Mouse (Mus musculus) mesoderm, embryonic 11.5 days (tissue): ENCODE measurements around the gene Ust.

Source experiments
- DNase-seq: peaks from one replicate; pipeline ENCODE4 v3.0.0-alpha.2; 2012; ENCODE audit warnings: low read depth, low spot score

The Ust gene

DNA sequence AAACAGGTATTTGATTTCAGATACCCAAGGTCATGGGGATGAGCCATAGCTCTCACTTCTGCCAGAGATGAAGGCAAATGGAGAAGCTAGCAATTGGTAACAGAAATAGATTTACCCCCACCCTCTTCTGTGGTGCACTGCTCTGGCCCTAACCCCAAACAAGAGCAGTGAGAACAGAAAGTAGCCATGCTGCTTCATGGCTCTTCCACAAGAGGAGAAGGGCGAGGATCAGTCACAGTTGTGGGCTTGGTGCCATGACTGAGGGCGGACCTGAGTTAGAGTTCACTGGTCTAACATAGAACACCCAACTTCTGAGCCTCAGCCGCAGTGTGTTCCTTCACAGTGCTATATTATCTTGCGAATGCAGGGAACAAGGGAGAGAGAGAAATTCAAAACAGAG lies 13.8 kb downstream of the Ust start:
- no peak for DNase-seq

DNA sequence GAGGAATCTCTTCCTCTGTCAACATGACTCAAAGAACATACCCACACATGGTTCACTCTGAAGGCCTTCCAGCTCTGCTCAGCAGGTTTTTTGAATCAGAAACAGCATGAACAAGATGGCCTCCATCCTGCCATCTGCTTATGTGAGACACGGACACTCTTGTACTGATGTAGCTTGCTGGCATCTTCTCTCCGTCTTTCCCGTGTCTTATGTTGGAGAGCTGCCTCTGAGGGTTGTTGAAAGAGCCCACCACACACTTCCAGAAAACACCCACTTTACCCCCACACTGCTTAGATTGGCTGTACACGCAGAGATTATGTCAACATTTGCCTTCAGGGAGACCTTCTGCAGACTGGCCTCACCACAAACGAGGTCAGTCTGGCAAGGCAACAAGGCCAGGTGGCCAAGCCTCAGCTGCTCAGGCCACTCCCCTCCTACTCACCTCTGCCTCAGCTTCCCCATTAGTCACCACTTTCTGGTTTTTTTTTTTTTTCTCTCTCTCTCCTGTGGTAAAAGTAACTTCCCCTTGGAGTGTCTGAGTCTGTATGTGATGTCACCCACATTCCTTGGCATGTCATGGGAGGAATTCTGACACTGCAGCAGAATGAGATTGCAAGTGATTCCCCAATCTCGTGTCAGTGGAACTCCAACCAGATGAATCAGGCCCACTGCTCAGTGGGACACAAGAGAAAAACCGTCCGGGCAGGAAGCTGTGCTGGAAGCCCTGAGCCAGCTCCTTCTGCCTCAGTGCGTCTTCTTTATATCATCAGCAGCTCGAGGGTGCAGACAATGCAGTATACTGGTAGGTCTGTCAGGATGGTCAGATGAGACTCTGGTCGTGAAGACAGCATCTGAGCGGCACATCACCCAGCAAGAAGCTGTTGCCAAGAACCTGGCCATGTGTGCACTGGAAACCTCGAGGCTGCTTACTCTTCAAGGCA lies 19.4 kb downstream of the Ust start:
- no peak for DNase-seq

DNA sequence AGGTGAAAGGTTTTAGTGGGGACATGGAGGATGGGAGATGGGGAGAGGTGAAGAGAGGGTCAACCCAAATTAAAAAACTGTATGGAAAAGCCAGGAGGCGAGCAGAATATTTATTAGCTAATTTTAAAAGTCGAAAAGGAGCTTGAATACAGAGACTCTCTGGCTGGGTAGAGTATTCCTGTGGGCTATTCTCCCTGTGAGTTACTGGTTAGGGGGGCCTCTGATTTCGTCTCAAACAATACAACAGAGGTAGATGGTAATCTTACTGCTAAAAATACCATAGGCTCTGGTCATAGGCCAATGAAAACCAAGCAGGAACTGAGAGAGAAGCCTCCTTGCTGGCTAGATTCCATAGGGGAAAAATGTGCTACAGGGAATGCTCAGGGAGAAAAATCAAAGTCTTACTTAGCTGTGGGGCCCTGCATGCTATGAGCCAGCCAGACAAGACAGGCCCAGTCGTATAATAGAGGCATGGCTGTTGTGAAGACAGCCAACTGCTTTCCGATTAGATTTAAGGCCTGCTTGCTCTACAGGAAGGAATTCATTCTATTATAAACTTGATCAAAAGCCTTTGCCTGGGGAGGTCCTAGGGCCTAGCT lies 23.0 kb downstream of the Ust start:
- no peak for DNase-seq

DNA sequence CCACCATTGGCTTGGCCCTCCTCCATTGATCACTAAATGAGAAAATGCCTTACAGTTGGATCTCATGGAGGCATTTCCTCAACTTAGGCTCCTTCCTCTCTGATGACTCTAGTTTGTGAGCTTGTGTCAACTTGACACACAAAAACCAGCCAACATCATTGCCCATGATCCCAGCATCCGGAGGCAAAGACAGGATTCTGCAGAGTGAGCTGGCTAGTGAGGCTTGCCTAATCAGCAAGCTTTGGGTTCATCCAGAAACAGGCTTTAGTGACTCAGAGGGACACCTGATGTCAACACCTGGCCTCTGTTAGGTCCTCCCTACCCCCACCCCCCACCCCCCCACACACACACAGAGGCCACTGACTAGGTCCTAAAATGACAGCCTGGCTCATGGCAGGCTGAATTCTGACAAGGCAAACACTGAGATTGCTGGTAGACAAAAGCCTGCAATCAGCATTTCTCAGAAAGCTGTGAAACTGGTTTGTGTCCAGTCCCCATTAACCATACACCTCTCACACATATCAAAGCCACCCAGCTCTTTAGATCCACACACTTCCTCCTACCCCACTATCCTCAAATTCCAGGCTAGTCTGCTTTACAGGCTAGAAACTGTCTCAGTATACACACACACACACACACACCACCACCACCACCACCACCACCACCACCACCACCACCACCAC lies 26.6 kb downstream of the Ust start:
- DNase-seq = no peak

DNA sequence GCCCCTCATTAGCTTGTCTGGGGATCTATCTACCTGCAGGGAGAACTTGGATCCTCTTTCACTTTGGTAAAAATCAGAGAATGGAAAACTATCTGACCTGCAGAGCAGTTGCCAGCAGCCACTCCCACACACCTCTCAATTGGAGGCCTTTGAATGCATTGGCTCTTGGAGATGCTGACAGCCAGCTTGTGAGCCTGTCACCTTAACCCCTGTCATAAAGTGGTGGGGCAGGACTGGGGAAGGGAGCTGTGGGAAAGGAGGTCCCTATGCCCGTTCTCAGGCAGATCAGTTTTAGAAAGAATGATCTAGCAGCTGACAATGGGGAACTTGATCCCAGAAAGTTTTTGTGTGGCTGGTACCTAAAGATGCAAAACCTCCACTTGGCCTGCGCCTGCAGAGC lies 31.2 kb downstream of the Ust start:
- no peak for DNase-seq

DNA sequence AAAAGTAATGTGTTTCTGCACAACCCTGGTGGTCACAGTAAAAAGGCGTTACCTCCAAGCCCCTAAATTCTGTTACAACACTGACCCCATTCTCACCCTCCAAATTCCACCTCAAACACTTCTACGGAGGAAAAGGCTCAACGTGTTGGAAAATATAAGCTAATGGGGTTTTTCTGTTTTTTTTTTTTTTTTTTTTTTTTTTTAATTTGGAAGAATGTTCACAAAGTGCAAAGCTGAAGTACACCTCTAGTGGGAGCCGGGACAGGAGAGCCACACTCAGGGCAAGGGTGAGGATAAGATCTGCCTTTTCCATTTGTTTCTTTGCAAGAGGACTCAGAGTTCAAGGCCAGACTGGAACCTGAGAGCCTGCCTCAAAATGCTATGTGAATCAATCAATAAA lies 34.1 kb downstream of the Ust start:
- no peak for DNase-seq

DNA sequence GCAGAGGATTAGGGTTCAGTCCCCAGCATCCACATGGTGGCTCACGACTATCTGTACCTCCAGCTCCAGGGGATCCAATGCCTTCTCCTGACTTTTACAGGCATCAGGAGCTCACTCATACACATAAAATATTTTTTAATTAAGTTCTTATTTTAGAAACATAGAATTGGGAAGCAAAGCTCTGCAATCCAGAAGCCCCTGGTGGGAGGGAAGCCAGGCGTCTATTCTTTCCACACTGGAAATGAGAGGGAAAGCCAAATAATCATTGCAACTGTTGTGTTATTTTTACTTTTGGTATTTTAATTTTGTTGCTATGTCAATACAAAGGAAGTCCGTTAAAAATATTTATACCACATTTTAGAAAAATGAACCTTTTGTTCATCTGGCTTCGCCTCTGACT lies 35.8 kb downstream of the Ust start:
- no peak for DNase-seq

DNA sequence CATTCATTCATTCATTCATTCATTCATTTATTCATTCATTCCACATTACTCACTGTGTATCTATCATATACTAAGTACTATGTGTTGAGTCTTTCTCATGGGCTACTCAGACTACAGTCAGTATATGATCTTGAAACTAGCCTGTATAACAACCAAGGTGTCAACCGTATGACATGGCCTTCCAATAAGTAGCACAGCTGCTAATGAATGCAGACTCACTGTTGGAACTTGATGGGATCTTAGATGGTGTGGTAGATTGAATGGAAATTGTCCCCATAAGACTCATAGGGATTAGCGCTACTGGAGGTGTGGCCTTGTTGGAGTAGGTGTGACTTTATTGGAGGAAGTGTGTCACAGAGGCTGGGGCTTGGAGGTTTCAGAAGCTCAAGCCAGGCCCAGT lies 38.8 kb downstream of the Ust start:
- DNase-seq = no peak

DNA sequence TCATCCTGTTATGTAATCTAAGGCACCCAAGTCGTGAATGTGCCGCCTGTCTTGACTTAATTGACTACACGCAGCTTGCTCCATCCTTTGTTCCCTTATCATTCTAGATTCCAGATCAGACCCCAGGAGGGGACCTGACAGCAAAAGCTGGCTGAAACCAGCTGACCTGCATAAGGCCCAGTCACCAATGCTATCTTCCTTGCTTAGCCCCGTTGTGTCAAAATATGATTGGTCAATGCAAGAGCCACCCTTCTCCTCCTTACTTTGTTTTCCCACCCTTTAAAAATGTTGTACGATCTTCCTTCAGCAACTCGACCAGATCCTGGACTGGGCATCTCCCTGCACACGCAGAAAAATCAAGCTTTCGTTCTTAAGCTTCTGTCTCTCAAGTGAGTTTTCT lies 40.7 kb downstream of the Ust start:
- no peak for DNase-seq

DNA sequence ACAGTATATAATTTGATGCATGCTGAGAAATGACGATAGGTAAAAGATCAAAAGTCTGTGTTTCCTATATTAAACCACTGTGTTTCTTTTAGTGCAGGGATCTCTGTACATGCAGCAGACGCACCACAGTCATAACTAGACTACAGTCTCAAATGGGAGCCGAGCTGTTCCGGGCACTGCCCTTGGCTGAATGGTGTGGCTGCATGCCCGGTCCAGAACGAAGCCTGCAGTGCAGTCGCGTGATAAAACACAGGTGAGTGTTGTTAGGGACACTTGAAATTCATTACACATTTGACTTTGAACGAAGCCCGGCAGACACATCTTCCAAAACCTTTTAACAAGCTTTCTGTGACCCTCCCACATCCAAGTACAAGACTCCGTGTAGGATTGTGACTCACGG lies 46.6 kb downstream of the Ust start:
- DNase-seq = no peak

DNA sequence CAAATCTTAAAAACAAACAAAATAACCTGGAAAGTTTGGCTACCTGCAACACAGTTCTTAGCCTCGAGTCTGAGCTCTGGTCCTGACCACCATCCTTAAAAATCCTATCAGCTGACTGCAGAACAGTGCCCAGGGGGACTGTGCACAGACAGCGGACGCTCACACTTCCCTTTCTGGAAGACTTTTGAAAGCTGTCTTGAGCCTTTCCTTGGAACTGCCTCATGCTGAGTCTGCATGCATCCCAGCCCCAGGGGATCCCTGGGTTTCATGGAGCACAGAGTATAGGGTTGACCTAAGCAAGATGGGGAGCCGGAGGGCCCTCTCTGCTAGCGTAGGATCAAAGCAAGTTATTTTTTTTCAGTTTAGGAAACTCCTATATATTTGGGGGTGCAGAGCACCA lies 47.6 kb downstream of the Ust start:
- DNase-seq = no peak

DNA sequence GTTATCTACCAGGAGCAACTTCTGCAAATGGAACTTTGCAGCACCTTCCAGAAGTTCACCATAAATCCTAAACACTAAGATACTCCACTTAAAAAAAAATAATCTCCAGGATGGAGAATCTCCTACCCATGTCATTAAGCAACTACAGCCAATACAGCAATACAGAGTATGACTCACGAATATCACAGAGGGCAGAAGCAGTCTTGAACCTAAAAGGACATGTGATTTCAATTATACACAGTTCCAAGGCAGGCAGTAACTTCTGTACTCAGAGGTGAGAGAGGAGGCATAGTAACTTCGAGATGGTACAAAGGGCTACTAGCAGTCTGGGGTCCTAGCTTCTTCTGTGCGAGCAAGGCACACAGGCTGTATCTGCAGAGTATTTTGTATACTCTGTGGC lies 49.1 kb downstream of the Ust start:
- DNase-seq = no peak

DNA sequence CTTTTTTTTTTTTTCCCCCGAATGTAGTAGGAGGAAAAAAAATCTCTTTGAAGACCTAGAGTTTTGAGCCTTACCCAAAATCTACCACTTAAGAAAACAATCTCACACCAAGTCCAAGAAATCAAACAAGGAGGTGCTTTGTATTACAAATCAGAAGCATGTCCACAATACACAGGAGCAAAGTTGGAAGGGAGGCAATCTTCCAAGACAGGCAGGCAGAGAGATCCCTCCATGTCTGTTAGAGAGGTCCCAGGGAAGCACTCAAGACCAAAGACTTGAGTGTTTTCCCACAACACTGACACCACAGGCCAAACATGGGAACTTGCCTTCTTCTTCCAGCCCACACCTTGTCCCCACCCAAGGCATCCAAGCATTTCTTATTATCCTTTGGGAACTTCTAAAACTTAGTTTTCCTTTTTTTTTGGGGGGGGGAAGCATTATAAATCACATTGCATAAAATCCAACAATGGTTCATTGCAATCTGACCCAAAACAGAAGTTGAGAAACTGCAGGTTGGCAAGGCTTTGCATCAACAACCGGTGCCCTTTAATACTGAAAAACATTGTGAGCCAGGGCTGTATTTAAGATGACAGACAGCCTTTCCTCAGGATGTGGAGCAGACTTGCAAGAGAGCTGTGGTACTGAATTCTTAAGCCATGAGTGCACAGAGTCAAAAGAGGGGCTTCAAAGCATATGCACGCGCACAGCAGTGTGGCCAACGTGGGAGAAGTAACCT lies 49.8 kb downstream of the Ust start:
- no peak for DNase-seq

DNA sequence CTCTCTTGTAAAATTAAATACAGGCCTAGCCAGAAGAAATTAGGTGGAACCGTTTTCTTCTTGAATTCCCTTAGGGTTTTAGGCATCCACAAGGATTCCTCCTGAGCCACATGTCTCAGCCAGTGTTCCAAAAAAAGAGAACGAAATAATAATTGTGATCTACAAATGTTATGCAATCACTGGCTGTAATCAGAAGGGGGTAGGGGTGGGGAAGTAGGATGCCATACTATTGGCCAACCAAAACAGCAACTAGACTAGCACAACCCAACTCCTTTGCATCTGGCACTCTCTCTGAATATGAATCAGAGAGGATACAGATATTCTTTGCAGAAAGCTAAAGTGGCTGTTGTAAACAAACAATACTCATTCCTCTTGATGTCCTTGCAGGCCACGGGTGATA lies 52.7 kb downstream of the Ust start:
- DNase-seq = no peak

DNA sequence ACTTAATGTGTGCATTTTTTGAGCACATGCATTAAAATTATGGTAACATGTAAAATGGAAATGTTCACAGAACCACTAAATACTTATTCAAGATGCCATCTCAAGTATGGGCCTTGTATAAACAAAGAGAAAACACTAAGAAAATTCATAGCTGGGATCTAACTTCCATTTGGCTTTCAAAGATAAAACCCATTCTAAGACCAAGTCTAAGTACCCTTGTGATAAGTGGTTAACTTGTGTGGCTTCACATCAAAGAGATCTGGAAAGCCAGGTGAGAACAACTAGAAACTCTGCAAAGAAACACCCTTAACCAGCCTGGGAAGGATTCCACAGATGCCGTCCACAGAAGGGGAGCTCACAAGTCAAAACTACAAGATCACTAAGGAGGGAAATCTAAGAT lies 53.4 kb downstream of the Ust start:
- no peak for DNase-seq

DNA sequence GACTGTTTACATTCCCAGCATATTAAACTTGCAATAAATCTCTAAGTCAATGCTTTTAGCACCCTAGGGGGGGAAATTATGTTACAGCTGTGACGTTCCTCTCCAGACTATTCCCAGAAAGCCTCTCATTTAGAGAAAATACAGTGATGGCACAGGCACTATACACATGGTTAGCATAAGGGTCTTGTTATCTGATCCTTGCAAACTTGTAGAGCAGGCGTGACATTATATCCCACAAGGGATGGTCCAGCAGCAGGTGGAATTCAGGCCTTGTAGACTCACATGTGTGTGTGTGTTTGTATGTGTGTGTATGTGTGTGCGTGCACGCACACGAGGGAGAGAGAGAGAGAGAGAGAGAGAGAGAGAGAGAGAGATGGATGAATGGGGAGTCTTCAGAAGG lies 57.3 kb downstream of the Ust start:
- DNase-seq = no peak

DNA sequence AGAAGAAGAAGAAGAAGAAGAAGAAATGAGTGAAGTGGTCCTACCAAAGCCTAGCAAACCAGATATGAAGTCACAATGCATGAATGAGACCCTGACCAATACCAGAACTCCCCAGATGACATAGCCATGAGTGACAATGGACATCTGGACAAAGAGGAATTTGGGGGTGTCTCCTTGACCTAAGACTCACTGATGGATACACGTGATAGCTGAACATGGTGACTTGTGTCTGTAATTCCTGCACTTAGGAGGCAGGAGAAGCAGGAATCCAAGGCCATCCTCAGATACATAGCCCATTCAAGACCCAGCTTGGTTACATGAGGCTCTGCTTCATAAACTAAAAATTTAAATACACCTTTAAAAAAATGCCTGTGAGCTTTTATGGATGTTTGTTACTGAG lies 63.9 kb downstream of the Ust start:
- DNase-seq = no peak

DNA sequence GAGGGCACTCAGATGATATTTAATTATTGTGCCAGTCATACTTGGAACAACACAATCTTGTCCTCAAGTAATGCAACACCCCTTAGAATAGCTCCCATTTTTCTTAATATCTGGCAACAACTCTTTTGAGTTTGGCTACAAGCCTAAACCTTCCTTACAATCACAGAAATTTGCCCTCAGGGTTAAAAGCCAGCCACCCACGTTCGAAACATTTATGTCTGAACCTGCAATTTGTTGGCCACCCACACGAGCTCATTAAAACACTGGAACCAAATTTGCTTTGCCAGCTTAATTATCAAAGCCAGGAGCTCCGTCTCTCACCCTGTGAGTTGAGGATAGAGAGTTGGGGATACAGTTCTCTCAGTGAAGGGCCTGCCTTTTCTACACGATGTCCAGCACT lies 70.9 kb downstream of the Ust start:
- DNase-seq = no peak

DNA sequence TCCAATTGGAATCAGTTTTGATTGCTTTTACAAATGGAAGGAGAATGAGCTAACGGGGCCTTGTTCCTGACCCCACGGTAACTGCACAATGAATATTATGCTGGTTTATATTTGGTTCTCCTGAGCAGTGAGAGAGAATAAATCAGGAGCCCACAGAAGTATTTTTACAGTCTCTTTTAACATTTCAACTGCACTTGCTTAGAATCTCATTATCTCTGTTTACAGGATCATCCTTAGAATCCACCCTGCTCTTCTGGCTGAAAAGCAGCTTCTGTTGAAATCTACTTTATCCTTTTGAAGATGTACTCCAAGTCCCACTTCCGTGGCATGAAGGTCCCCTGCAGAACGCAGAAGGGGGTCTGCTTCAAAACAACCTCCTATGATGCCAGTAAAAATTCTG lies 71.7 kb downstream of the Ust start:
- no peak for DNase-seq

DNA sequence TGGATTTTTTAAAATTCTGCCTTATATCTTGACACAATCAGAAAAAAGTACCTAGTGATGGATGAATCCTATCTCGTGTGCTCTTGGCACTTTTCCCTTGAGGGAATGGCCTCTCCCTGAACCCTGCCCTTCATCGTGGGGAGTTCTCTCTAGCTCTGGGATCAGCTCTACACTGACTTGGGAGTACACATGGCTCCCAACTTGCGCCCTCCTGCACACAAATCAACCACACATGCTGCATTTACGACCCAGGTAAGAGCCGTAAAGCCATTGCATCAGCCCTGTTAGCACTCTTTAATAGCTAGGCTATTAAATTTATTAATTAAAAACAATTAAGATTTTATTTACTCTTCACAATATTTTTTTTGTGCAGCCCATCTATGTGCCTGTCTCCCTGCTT lies 74.6 kb downstream of the Ust start:
- DNase-seq = no peak

DNA sequence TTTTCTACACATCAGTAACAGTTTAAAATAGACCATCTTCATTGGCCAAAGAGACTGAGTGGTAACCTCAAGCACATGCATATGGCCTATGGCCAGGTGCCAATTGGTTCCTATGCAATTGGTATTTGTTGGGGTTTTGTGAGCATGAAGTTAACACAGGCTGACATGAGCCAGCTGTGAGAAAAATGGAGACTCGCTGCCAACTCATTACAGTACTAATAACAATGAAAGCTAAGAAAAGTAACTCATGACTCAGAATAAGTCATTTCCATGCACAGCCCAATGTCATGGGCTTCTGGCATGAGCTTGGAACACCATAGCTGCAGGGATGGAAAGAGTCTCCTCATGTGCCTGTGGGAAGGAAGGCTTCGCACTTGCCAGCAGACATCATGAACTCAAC lies 86.8 kb downstream of the Ust start:
- DNase-seq = no peak
